Mouse (Mus musculus) neural tube, embryonic 13.5 days (tissue): Measurements from ENCODE around the gene Dock1. TPM values are rescaled to one million over a fixed set of nuclear protein-coding genes. Genes with fewer than 3 reads are reported as not detected.

Experiments
- ATAC-seq: fragments of 200-750 bp; cut with Nextera tagmentation; 2 replicates; pipeline ENCODE4 v1.8.0; 2017; ENCODE audit warnings: low read depth, mild to moderate bottlenecking, moderate TSS enrichment, moderate library complexity
- H3K27ac ChIP-seq: fragments of 300-500 bp; sonication (generic); replicated peaks from 2 replicates; pipeline ENCODE4 v1.5.1; 2015; ENCODE audit warnings: moderate library complexity, mild to moderate bottlenecking, inconsistent platforms
- H3K27me3 ChIP-seq: fragments of 300-500 bp; sonication (generic); 2 replicates; pipeline ENCODE4 v1.6.1; 2015; ENCODE audit warnings: mild to moderate bottlenecking, inconsistent platforms
- H3K36me3 ChIP-seq: fragments of 300-500 bp; sonication (generic); 2 replicates; pipeline ENCODE4 v1.6.1; 2015; ENCODE audit warnings: mild to moderate bottlenecking, inconsistent platforms
- H3K4me1 ChIP-seq: fragments of 300-500 bp; sonication (generic); replicated peaks from 2 replicates; pipeline ENCODE4 v1.6.1; 2015; ENCODE audit warnings: inconsistent platforms
- H3K4me2 ChIP-seq: fragments of 300-500 bp; sonication (generic); 2 replicates; pipeline ENCODE4 v1.6.1; 2015; ENCODE audit warnings: inconsistent platforms, mild to moderate bottlenecking, moderate library complexity
- H3K4me3 ChIP-seq: fragments of 300-500 bp; sonication (generic); 2 replicates; pipeline ENCODE4 v1.5.1; 2015; ENCODE audit warnings: mild to moderate bottlenecking, inconsistent platforms
- H3K9ac ChIP-seq: fragments of 300-500 bp; sonication (generic); 2 replicates; pipeline ENCODE4 v1.6.1; 2015; ENCODE audit warnings: moderate library complexity, mild to moderate bottlenecking, inconsistent platforms
- H3K9me3 ChIP-seq: fragments of 300-500 bp; sonication (generic); 2 replicates; pipeline ENCODE4 v1.6.1; 2016; ENCODE audit warnings: inconsistent platforms
- WGBS: fragments of 180-500 bp; shearing (Covaris S2); methylation state at CpG from one replicate; pipeline ENCODE4 v1.1.7; 2015; 5-methylcytosine and 5-hydroxymethylcytosine counted together
- polyA plus RNA-seq: library from polyadenylated mRNA; unstranded; fragments of >200 nt; fragmentation: Nextera tagmentation; extraction: Ambion mirVana; gene quantifications from 2 replicates; pipeline ENCODE4 v1.2.1, GENCODE M21; 2015

Dock1 gene
- polyA plus RNA-seq, 1 experiment from 2014 or later = 7.4 TPM

DNA sequence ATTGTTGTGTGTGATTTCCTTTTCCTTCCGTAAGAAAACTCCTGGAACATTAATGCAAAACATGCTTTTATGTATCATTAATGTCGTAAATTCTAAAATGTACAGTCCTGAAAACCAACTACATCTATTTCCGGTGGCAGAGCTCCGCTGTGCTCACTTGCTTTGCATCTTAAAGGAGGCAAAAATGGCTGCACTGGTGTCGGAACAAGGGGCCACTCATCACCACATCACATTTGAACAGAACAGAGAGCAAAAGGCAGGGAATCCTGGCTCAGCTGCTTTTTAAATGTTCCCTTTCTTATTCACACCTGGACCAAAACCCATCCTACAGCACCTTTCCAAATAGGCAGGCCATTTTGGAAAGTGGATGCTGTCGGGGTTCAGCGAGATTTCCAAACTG is 202.5 kb downstream of the Dock1 start:
- H3K4me1 ChIP-seq = peaks cover 5% of the 10 kb centered on the region; the same call in 1 of the 2 replicates
- H3K9me3 ChIP-seq = no peaks in the 10 kb centered on the region
- ATAC-seq = no peak
- no peak overlapping the region for H3K4me3 ChIP-seq
- no peaks in the 10 kb centered on the region for H3K36me3 ChIP-seq
- no peak overlapping the region for H3K9ac ChIP-seq
- no peak overlapping the region for H3K27ac ChIP-seq
- H3K4me2 ChIP-seq = no peak overlapping the region
- no peaks in the 10 kb centered on the region for H3K27me3 ChIP-seq
- WGBS = 76% methylated on average over 7 of the region's 7 CpGs

DNA sequence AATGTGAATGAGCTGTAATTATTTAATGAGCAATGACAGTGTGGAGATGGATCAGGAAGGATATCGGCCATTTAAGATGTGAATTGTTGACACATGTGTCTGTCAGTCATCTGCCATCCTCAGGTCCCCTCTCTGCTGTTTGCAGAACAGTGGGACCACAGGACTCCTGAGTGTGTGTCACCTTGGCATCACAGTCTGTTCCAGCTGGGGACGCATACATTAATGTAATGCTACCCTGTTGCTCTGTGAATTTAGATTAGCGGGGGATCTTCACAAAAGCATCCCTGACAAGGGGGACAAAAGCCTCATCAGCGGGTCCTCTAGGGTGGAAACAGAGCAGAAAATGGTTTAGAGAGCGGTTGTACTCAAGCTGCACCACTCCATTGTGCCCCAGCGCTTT is 208.5 kb downstream of the Dock1 start:
- H3K4me1 ChIP-seq = peaks cover 21% of the 10 kb centered on the region
- H3K4me2 ChIP-seq = no peak overlapping the region
- no peak overlapping the region for H3K9ac ChIP-seq
- H3K27ac ChIP-seq = no peak overlapping the region
- H3K36me3 ChIP-seq = no peaks in the 10 kb centered on the region
- no peaks in the 10 kb centered on the region for H3K9me3 ChIP-seq
- no peak for ATAC-seq
- no peaks in the 10 kb centered on the region for H3K27me3 ChIP-seq
- H3K4me3 ChIP-seq = no peak overlapping the region
- 35% methylated on average over 6 of the region's 6 CpGs for whole genome bisulfite sequencing

DNA sequence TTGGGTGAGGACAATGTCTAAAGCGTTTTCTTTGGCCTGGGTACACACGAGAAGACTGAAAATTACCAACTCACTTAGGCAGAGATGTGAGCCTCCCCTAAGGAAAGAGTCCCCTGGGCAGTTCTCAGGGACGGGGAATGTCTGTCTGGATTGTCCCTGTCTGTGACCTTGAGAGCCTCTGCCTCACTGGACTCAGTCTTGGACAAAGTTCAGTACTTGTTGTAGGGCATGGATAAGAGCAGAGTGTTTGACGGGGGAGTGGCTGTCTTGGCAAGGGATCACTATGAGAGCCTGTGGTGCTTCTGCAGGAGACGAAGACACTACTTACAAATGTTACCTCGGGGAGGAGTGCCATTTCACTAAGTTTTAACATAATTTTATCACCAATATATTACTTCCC is 210.0 kb downstream of the Dock1 start:
- H3K4me2 ChIP-seq = no peak overlapping the region
- H3K9ac ChIP-seq = no peak overlapping the region
- no peaks in the 10 kb centered on the region for H3K36me3 ChIP-seq
- no peaks in the 10 kb centered on the region for H3K9me3 ChIP-seq
- ATAC-seq = no peak
- peaks cover 19% of the 10 kb centered on the region for H3K4me1 ChIP-seq
- H3K4me3 ChIP-seq = no peak overlapping the region
- no peaks in the 10 kb centered on the region for H3K27me3 ChIP-seq
- WGBS = 61% methylated on average over 6 of the region's 6 CpGs
- no peak overlapping the region for H3K27ac ChIP-seq

DNA sequence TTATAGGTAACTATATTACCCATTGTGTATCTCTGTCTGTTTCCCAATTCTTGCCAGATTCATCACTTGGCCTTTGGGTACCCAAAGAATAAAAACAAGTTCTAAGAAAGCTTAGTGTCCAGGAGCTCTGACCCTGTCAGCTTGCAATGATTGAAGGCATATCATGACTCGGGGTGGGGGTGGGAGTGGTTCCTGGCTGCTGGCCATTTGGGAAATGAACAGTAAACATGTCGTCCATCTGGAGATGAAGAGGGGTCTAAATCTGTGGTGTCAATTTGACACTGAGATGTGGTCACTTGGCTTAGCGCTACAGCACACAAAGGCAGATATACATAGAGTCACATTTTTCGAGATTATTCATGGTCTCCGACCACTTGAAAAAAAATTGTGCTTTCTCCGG is 213.1 kb downstream of the Dock1 start:
- WGBS = 41% methylated on average over 6 of the region's 6 CpGs
- no peak overlapping the region for H3K4me2 ChIP-seq
- no peak overlapping the region for H3K9ac ChIP-seq
- no peaks in the 10 kb centered on the region for H3K9me3 ChIP-seq
- no peaks in the 10 kb centered on the region for H3K36me3 ChIP-seq
- H3K27me3 ChIP-seq = no peaks in the 10 kb centered on the region
- H3K4me1 ChIP-seq = peaks cover 16% of the 10 kb centered on the region
- H3K27ac ChIP-seq = no peak overlapping the region
- no peak overlapping the region for H3K4me3 ChIP-seq
- ATAC-seq = no peak

DNA sequence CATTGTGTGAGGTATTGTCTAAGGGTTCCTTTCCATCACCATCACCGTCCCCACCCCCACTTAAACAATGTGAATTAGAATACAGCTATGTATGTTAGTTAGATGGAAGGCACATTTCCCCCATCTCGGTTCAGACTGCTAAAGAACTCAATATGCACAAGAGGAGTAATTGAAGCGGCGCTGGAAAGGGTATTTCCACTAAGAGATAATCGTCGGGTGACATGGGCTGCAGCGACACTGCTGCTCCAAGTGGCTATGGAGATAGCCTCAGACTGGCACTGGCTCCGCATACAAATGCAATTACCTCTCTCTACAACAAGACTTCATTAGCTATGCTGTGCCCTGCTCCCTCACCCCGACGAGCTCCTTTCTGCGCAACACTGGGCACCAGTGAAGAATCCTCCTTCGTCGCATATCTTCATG is 222.0 kb downstream of the Dock1 start:
- Histone ChIP-seq H3K36me3 (0 out of 2 replicates have a peak, but pooled peaks cover 3% of the 10 kb centered on the region), H3K27ac (no peak overlapping the region), H3K4me2 (no peak overlapping the region), H3K4me3 (no peak overlapping the region), H3K4me1 (peaks cover 6% of the 10 kb centered on the region), H3K9me3 (no peaks in the 10 kb centered on the region), H3K27me3 (no peaks in the 10 kb centered on the region), H3K9ac (no peak overlapping the region)
- ATAC-seq = peak; percentile 36; the same call in 1 of the 2 replicates
- 61% methylated on average over 13 of the region's 13 CpGs for WGBS

DNA sequence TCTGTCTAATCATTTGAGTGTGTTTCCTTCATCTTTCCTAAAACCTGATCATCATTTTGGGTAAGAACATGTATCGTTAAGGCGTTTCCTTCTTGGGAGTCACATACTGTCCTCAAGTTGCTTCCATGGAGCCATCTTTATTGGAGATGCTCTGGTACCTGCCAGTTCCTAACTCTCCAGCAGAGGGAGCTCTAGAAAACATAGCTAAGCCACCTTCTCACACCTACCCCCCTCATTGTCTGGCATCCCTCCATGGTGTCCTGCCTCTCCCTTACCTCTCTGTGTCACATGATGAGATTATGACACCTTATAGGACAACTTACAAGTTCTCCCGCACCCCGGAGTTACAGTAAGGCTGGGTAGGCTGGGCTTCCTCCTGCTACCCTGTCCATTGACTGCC is 222.5 kb downstream of the Dock1 start:
- no peaks in the 10 kb centered on the region for H3K27me3 ChIP-seq
- 91% methylated on average over 4 of the region's 4 CpGs for WGBS
- H3K9me3 ChIP-seq = no peaks in the 10 kb centered on the region
- H3K4me3 ChIP-seq = no peak overlapping the region
- H3K36me3 ChIP-seq = 0 out of 2 replicates have a peak, but pooled peaks cover 5% of the 10 kb centered on the region
- no peak overlapping the region for H3K9ac ChIP-seq
- H3K27ac ChIP-seq = no peak overlapping the region
- no peak for ATAC-seq
- peaks cover 6% of the 10 kb centered on the region for H3K4me1 ChIP-seq
- no peak overlapping the region for H3K4me2 ChIP-seq

DNA sequence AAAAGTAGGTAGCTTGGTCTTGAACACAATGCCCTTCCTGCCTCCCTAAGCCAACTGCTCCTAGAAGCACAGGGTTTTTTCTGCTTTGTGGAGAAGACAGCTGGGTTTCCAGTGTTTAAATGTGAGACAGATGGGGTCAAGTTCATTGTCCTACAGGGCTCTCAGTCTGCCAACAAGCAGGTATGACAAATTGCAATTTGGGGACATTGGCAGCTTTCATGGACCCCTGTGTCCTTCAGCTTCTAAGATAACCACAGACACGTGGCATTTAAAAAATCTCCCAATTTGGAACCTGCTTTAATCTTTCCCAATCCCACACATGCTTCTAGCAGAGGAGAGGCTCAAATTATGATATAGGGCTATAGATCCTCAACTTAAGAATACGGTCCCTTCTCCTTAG is 224.2 kb downstream of the Dock1 start:
- no peak overlapping the region for H3K9ac ChIP-seq
- 0 out of 2 replicates have a peak, but pooled peaks cover 7% of the 10 kb centered on the region for H3K36me3 ChIP-seq
- WGBS = 78% methylated on average over 2 of the region's 2 CpGs
- no peaks in the 10 kb centered on the region for H3K9me3 ChIP-seq
- no peak for ATAC-seq
- H3K4me3 ChIP-seq = no peak overlapping the region
- H3K27me3 ChIP-seq = no peaks in the 10 kb centered on the region
- H3K4me1 ChIP-seq = peaks cover 6% of the 10 kb centered on the region
- H3K4me2 ChIP-seq = no peak overlapping the region
- H3K27ac ChIP-seq = no peak overlapping the region

DNA sequence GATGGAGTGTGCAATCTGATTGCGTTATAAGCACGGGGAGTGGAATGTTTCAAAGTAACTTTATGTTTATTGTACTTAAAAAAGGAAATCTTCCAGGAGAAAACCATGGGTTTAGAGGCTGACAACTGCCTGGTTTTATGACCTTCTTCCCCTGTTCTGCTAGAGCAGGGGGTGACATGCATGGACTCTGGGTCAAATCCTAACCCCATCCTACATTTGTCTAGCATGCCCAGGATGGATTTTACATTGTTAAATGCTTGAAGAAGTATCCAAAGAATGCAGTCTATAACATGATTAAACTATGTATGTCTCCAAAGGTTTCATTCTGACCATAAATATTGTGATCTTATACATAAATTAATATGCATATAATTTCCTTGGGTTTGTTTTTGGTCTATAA is 229.0 kb downstream of the Dock1 start:
- Histone ChIP-seq H3K4me2 (no peak overlapping the region), H3K9ac (no peak overlapping the region), H3K4me1 (no peaks in the 10 kb centered on the region), H3K27ac (no peak overlapping the region), H3K36me3 (0 out of 2 replicates have a peak, but pooled peaks cover 7% of the 10 kb centered on the region), H3K4me3 (no peak overlapping the region), H3K9me3 (no peaks in the 10 kb centered on the region), H3K27me3 (no peaks in the 10 kb centered on the region)
- ATAC-seq = no peak
- 74% methylated on average over 2 of the region's 2 CpGs for WGBS

DNA sequence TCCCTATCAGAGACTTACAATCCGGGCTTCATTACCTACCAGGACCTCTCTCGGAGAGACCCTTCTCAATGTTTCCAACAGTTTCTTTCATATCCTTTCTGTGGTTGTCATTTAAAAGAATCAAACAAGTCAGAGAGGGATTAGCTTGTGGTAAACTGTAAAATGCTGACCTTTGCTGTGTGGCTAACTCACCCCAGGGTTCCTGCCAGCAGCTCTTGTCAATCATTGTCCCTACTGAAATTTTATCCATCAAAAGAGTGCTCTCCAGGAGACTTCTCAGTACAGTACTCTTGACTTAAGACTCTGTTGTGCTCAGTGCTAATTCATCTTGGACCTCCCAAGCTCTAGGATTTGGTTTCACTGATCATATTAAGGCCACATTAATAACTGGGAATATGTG is 231.5 kb downstream of the Dock1 start:
- no peak for ATAC-seq
- H3K4me3 ChIP-seq = no peak overlapping the region
- H3K36me3 ChIP-seq = 0 out of 2 replicates have a peak, but pooled peaks cover 5% of the 10 kb centered on the region
- H3K9me3 ChIP-seq = no peaks in the 10 kb centered on the region
- no peak overlapping the region for H3K9ac ChIP-seq
- no peaks in the 10 kb centered on the region for H3K27me3 ChIP-seq
- H3K4me1 ChIP-seq = no peaks in the 10 kb centered on the region
- H3K4me2 ChIP-seq = no peak overlapping the region
- WGBS = 90% methylated on average over 2 of the region's 2 CpGs
- no peak overlapping the region for H3K27ac ChIP-seq

DNA sequence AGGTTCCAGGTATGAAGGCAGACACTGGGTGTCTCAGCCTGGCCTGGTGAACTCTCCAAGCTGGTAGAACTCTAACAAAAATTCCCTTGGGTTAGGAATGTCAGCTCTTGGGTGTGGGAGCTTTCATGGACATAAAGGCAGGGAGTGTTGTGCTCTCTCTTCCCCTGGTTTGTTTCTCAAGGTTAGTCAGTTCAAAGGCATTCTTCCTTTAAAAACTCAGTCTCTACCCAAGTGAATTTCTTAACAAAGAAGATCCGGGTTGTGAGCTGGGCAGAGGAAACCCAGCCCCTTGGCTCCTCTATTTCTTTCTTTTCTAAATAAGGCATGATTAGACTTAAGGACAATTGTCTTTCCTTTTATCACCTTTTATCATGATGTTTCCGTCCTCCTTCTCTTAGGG is 261.4 kb downstream of the Dock1 start:
- Histone ChIP-seq H3K4me1 (peaks cover 17% of the 10 kb centered on the region), H3K4me3 (no peak overlapping the region), H3K4me2 (no peak overlapping the region), H3K27ac (no peak overlapping the region), H3K9me3 (no peaks in the 10 kb centered on the region), H3K27me3 (peaks cover 20% of the 10 kb centered on the region), H3K36me3 (no peaks in the 10 kb centered on the region), H3K9ac (no peak overlapping the region)
- ATAC-seq = no peak
- WGBS = 56% methylated on average over 2 of the region's 2 CpGs

DNA sequence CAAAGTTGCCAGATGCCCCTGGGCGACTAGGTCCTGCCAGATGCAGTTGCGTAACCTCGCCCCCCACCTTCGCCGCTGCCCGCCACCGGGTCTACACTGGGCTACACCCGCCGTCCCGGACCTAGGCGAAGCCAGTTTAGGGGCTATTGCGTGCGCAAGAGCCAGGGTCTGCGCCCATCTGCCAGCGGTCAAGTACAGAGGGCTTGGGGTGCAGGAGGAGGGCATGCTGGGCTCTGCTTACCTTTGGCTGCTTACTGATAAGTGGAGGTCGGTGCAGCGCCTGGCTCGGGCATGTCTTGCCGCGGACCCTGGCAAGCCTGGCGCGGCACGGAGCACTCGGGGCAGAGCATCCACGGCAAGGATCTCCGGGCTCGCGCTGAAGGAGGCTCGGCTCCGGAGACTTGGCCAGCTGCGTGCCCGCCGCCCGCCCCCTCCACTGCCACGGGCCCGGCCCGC is 267.0 kb downstream of the Dock1 start:
- under 1% methylated on average over 33 of the region's 37 CpGs for WGBS
- H3K9me3 ChIP-seq = no peaks in the 10 kb centered on the region
- peak overlapping the region; percentile 82 for H3K9ac ChIP-seq
- no peaks in the 10 kb centered on the region for H3K36me3 ChIP-seq
- H3K4me3 ChIP-seq = peak overlapping the region; percentile 56
- H3K4me2 ChIP-seq = peak overlapping the region; percentile 87
- peaks cover 44% of the 10 kb centered on the region for H3K27me3 ChIP-seq
- peak overlapping the region; percentile 70 for H3K27ac ChIP-seq
- peak; percentile 57 for ATAC-seq
- H3K4me1 ChIP-seq = peaks cover 32% of the 10 kb centered on the region

DNA sequence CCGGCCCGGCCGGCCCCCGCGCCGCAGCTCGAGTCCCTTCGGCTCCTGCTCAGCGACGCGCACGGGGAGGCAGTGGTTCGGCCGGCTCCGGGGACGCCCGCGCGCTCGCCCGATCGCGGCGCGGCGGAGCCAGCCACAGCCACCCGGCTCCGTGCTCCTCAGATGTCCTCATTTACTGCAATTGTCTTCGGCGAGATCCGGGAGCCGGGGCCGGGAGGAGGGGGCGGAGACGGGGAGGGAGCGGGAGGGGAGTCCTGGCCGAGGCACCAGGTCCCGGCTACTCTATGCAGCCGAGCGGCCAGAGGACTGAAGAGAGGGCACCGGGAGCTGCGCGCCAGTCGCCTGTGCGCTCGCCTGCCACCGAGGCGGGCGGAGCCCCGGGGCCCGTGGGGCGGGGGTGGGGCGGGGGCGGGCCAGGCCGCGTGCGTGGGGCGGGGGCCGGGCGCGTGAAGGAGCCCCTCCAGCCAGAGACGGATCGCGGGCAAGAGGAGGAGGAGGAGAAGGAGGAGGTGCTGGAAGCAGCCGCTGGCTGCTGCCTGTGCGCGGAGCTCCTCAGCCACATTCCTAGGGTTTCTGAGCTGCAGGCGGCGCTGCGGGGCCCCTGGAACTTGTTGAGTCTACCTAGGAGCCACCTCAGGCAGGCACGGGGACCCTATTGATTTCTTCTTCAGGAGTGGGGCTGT is 267.6 kb downstream of the Dock1 start, which contains the start of gene Fam196a:
Gene Fam196a, minus strand, starts transcription at position 504 of the 683 bp plus-strand sequence.
- Histone ChIP-seq H3K27me3 (peaks cover 45% of the 10 kb centered on the region), H3K9ac (peak within 1 kb of the TSS; percentile 82), H3K27ac (peak within 1 kb of the TSS; percentile 70), H3K36me3 (no peaks in the 10 kb centered on the region), H3K4me2 (peak within 1 kb of the TSS; percentile 87), H3K9me3 (no peaks in the 10 kb centered on the region), H3K4me3 (peak within 1 kb of the TSS; percentile 56), H3K4me1 (peaks cover 32% of the 10 kb centered on the region)
- under 1% methylated on average over 69 of the region's 71 CpGs for whole genome bisulfite sequencing
- peak; percentile 93 for ATAC-seq

DNA sequence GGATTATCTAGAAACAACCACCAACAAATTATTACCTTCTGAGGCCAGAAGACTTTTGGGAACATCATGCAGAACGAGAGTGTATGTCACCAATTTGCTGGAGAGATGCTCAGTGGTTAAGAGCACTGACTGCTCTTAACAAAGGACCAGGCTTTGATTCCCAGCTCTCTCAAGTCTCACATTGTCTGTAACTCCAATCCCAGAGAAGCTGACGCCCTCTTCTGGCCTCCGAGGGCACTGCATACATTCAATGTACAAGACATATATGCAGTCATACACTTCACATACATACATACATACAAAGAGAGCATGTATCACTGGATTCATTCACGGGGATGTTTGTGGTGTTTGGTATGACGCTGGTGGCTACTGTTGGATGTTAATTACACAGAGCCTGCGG is 271.4 kb downstream of the Dock1 start:
- Histone ChIP-seq H3K4me2 (no peak overlapping the region), H3K27me3 (peaks cover 28% of the 10 kb centered on the region), H3K36me3 (no peaks in the 10 kb centered on the region), H3K4me1 (peaks cover 16% of the 10 kb centered on the region), H3K9me3 (no peaks in the 10 kb centered on the region), H3K9ac (no peak overlapping the region), H3K4me3 (no peak overlapping the region), H3K27ac (no peak overlapping the region)
- 94% methylated on average over 6 of the region's 6 CpGs for WGBS
- no peak for ATAC-seq
